Mouse (Mus musculus): ENCODE measurements around the gene Ercc4. TPM values are rescaled to one million over a fixed set of nuclear protein-coding genes. Genes with fewer than 3 reads are reported as not detected.

The Ercc4 gene
- polyA plus RNA-seq, 1 experiment from 2014 or later = 15.2 TPM

DNA sequence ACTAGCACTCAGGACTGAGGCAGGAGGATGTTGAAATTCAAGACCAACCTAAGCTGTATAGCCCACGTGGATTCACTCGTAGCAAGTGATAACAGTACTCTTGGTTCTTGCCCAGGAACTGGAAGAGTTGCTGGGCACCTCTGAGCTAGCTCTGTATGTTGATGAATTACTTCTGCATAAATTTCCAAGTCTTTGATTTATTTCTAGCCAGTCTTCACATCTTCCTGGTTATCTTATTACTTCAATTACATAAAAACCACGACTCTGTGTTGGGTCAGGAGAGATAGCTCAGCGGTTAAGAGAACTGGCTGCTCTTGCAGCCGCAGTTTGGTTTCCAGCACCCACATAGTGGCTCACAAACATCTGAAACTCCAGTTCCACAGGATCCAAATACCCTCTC is 43.0 kb downstream of the Ercc4 start:
- Histone ChIP-seq H3K4me1 (no peaks in the 10 kb centered on the region), H3K27me3 (no peaks in the 10 kb centered on the region), H3K4me3 (no peak overlapping the region), H3K27ac (no peak overlapping the region), H3K9me3 (no peaks in the 10 kb centered on the region), H3K36me3 (peaks cover 28% of the 10 kb centered on the region), H3K4me2 (replicated peaks) (no peak overlapping the region), H3K9ac (no peak overlapping the region)
- 90% methylated on average over 5 of the region's 5 CpGs for WGBS
- no peak for ATAC-seq (ENCODE audit: low FRiP score, low read depth)

GRCm38 (mm10) chr16:13153215-13153614 is 43.7 kb downstream of the Ercc4 start:
- H3K4me3 ChIP-seq = no peak overlapping the region
- WGBS = 93% methylated on average over 4 of the region's 4 CpGs
- H3K4me1 ChIP-seq = no peaks in the 10 kb centered on the region
- ATAC-seq (ENCODE audit: low FRiP score, low read depth) = no peak
- no peaks in the 10 kb centered on the region for H3K27me3 ChIP-seq
- peaks cover 21% of the 10 kb centered on the region for H3K36me3 ChIP-seq
- no peak overlapping the region for H3K9ac ChIP-seq
- H3K27ac ChIP-seq = no peak overlapping the region
- H3K9me3 ChIP-seq = no peaks in the 10 kb centered on the region
- no peak overlapping the region for H3K4me2 ChIP-seq (replicated peaks)

DNA sequence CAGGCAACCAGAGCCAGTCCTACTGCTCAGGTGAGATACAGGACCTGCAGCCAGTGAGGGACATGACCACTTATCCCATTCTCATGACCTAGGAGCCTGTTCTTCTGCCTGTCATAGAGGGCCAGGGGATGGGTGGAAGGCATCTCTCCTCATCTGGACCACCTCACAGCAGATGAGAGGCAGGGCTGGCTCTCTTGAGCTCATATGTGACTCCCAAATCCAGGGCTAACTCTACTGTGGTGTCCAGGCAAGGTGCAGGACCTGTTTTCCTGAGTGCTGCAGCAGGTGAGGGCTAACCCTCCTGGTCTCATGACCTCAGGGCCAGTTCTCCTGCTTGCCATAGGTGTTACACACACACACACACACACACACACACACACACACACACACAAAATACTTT is 44.9 kb downstream of the Ercc4 start:
- H3K4me3 ChIP-seq = no peak overlapping the region

GRCm38 (mm10) chr16:13157314-13157713 is 47.8 kb downstream of the Ercc4 start:
- Histone ChIP-seq H3K27me3 (0 out of 2 replicates have a peak, but pooled peaks cover 3% of the 10 kb centered on the region), H3K4me2 (replicated peaks) (no peak overlapping the region), H3K4me1 (no peaks in the 10 kb centered on the region), H3K4me3 (no peak overlapping the region), H3K36me3 (no peaks in the 10 kb centered on the region), H3K9ac (no peak overlapping the region), H3K9me3 (no peaks in the 10 kb centered on the region), H3K27ac (no peak overlapping the region)
- ATAC-seq (ENCODE audit: low FRiP score, low read depth) = no peak
- WGBS = 26% methylated on average over 6 of the region's 6 CpGs

More for the DNA sequence above, 44.9 kb downstream of the Ercc4 start:
- Histone ChIP-seq H3K9ac (no peak overlapping the region), H3K27me3 (0 out of 2 replicates have a peak, but pooled peaks cover 3% of the 10 kb centered on the region), H3K36me3 (peaks cover 10% of the 10 kb centered on the region), H3K4me2 (replicated peaks) (no peak overlapping the region), H3K9me3 (no peaks in the 10 kb centered on the region), H3K27ac (no peak overlapping the region), H3K4me1 (no peaks in the 10 kb centered on the region)
- ATAC-seq (ENCODE audit: low FRiP score, low read depth) = no peak

- ATAC-seq (ENCODE audit: low FRiP score, low read depth) = no peak
Measured at GRCm38 (mm10) chr16:13158153-13158670, 48.7 kb downstream of the Ercc4 start.

GRCm38 (mm10) chr16:13158906-13159889 is 49.7 kb downstream of the Ercc4 start:
- 0 out of 2 replicates have a peak, but pooled peaks have one; percentile 48 for ATAC-seq (ENCODE audit: low FRiP score, low read depth)
- WGBS = 39% methylated on average over 13 of the region's 13 CpGs
- Histone ChIP-seq H3K4me1 (no peaks in the 10 kb centered on the region), H3K36me3 (no peaks in the 10 kb centered on the region), H3K27ac (no peak overlapping the region), H3K27me3 (0 out of 2 replicates have a peak, but pooled peaks cover 3% of the 10 kb centered on the region), H3K9ac (no peak overlapping the region), H3K9me3 (no peaks in the 10 kb centered on the region), H3K4me2 (replicated peaks) (no peak overlapping the region), H3K4me3 (no peak overlapping the region)

More at GRCm38 (mm10) chr16:13158153-13158670, 48.7 kb downstream of the Ercc4 start:
- WGBS = 64% methylated on average over 3 of the region's 3 CpGs
- H3K27me3 ChIP-seq = 0 out of 2 replicates have a peak, but pooled peaks cover 3% of the 10 kb centered on the region
- no peak overlapping the region for H3K27ac ChIP-seq
- no peaks in the 10 kb centered on the region for H3K36me3 ChIP-seq
- no peaks in the 10 kb centered on the region for H3K9me3 ChIP-seq
- no peaks in the 10 kb centered on the region for H3K4me1 ChIP-seq
- no peak overlapping the region for H3K4me2 ChIP-seq (replicated peaks)
- H3K4me3 ChIP-seq = no peak overlapping the region
- H3K9ac ChIP-seq = no peak overlapping the region

- no peaks in the 10 kb centered on the region for H3K9me3 ChIP-seq
- no peak overlapping the region for H3K27ac ChIP-seq
- H3K27me3 ChIP-seq = 0 out of 2 replicates have a peak, but pooled peaks cover 3% of the 10 kb centered on the region
- peak; percentile 94 for ATAC-seq (ENCODE audit: low FRiP score, low read depth)
- H3K36me3 ChIP-seq = no peaks in the 10 kb centered on the region
- H3K4me1 ChIP-seq = no peaks in the 10 kb centered on the region
- 7% methylated on average over 29 of the region's 29 CpGs for WGBS
- H3K4me2 ChIP-seq (replicated peaks) = peak overlapping the region; percentile 60
- peak overlapping the region; percentile 31 for H3K4me3 ChIP-seq
- no peak overlapping the region; the same call in 1 of the 2 replicates for H3K9ac ChIP-seq
Measured at GRCm38 (mm10) chr16:13159927-13160644, 50.6 kb downstream of the Ercc4 start.

DNA sequence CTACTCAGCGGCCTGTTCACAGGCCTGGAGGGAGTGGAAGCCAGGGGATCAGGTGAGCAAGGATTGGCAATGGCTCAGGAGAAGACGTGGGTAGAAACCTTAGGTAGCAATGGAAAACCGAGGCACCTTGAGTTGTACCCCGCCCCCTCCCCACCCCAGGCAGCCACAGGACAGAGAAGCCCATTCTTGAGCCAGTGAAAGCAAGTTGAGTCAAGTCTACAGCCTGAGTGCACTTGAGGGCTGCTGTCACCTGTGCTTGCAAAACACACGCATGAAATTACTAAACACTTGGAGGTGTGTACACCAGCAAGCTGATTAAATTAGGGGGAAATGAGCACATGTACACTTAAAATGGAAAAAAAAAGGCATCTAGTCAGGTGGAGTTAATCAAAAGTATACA is 52.0 kb downstream of the Ercc4 start:
- Histone ChIP-seq H3K27ac (no peak overlapping the region), H3K4me2 (replicated peaks) (no peak overlapping the region), H3K4me3 (no peak overlapping the region), H3K9ac (no peak overlapping the region), H3K9me3 (peaks cover 2% of the 10 kb centered on the region; the same call in 1 of the 2 replicates), H3K4me1 (no peaks in the 10 kb centered on the region), H3K27me3 (0 out of 2 replicates have a peak, but pooled peaks cover 3% of the 10 kb centered on the region), H3K36me3 (no peaks in the 10 kb centered on the region)
- no peak for ATAC-seq (ENCODE audit: low FRiP score, low read depth)
- 65% methylated on average over 5 of the region's 5 CpGs for WGBS

DNA sequence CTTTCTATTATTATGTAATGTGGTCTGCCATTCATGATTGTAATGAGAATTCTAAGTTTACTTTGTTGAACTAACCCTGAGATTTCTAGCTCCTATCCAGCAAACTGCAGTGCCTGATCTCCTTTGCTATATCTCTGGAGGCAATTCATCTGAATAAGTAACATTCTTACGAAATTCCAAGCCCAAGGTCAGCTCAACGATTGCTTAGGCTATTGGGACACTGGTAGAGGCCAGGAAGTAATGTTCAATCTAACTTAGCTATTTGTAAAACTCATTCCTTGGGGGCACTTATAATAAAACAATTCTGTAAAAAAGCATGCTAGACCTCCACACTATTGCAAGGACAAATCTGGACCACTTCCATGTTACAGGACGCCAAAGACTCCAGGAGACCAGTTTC is 58.2 kb downstream of the Ercc4 start:
- no peak overlapping the region for H3K27ac ChIP-seq
- H3K9ac ChIP-seq = no peak overlapping the region
- no peak overlapping the region for H3K4me2 ChIP-seq (replicated peaks)
- no peak for ATAC-seq (ENCODE audit: low FRiP score, low read depth)
- WGBS = 74% methylated on average over 3 of the region's 3 CpGs
- H3K4me3 ChIP-seq = no peak overlapping the region
- peaks cover 19% of the 10 kb centered on the region for H3K9me3 ChIP-seq
- no peaks in the 10 kb centered on the region for H3K4me1 ChIP-seq
- H3K36me3 ChIP-seq = no peaks in the 10 kb centered on the region; the same call in 1 of the 2 replicates
- H3K27me3 ChIP-seq = no peaks in the 10 kb centered on the region

DNA sequence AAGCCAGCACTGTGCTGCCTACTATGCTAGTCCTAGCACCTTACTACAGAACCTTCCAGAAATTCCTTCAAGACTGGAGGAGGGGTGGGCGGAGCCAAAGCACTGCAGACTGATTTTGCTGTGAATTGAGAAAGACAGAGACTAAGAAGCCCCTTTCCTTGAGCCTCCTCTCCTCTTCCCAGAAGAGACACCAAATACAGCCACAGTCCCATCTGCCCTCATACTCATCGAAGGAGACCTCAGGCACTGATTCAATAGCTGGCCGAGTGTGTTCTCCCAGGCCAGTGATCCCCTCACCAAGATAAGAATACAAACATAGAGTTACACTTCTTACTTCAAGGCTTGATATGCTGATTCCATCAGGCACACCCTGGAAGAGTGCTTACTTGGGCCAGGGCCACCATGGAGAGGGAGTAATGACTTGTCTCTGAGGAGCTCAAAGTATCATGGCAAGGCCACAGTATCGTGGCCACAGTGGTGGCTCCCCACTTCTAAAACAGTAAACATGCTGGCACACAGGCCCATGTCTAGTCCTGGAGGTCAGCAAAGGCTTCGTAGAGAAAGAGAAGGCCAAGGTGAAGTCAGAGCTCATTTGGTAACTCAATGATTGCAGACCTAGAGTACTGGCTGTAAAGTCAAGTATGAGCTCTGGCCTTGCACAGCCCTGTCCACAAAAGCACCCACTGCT is 63.7 kb downstream of the Ercc4 start:
- 0 out of 2 replicates have a peak, but pooled peaks cover under 1% of the 10 kb centered on the region for H3K9me3 ChIP-seq
- WGBS = 92% methylated on average over 5 of the region's 5 CpGs
- no peaks in the 10 kb centered on the region for H3K4me1 ChIP-seq
- H3K36me3 ChIP-seq = no peaks in the 10 kb centered on the region
- no peak for ATAC-seq (ENCODE audit: low FRiP score, low read depth)
- no peaks in the 10 kb centered on the region for H3K27me3 ChIP-seq
- no peak overlapping the region for H3K9ac ChIP-seq
- no peak overlapping the region for H3K27ac ChIP-seq
- no peak overlapping the region for H3K4me3 ChIP-seq
- H3K4me2 ChIP-seq (replicated peaks) = no peak overlapping the region

DNA sequence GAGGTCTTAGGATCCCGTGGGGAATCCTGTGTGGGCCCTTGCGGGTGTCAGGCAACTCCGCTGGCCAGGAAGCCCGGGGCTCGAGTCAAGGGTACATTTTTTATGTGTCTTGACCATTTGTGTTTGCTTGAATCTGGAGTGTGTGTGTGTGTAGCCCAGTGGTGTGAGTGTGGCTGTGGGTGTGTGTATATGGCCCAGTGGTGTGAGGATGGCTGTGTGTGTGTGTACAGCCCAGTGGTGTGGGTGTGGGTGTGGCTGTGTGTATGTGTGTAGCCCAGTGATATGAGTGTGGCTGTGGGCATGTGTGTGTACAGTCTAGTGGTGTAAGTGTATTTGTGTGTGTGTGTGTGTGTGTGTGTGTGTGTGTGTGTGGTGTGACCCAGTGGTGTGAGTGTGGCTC is 73.0 kb downstream of the Ercc4 start:
- Histone ChIP-seq H3K9ac (no peak overlapping the region), H3K4me1 (no peaks in the 10 kb centered on the region), H3K4me2 (replicated peaks) (no peak overlapping the region), H3K4me3 (no peak overlapping the region), H3K27ac (no peak overlapping the region), H3K9me3 (no peaks in the 10 kb centered on the region), H3K36me3 (no peaks in the 10 kb centered on the region), H3K27me3 (no peaks in the 10 kb centered on the region)
- ATAC-seq (ENCODE audit: low FRiP score, low read depth) = no peak
- WGBS = 90% methylated on average over 5 of the region's 5 CpGs
